Mouse (Mus musculus): ENCODE results near the gene Rab3il1.

Gene Rab3il1

DNA sequence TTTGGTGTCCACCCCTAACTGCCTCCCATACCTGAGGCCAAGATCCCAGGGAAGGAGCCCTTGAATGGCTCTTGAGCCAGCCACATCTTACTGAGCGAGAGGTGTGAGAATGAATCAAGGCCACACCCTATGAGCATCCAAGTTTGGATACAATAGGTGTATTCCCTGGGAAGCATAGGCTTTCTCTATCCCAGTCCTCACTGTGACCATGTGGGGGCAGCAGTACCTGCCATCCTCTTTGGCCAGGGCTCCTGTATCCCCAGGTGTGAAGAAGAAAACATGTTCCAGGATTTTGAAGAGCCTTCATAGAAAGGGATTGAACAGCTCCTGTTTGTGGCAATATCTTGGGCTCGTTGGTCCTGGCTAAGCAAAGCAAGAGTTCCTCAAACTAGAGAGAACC is 38.1 kb downstream of the Rab3il1 start:
- DNase-seq (ENCODE audit: low read depth in 2 of 2, low spot score in 2 of 2) = no peak

GRCm38 (mm10) chr19:10040866-10041387 is 39.5 kb downstream of the Rab3il1 start:
- DNase-seq (ENCODE audit: low read depth in 2 of 2, low spot score in 2 of 2) = no peak

DNA sequence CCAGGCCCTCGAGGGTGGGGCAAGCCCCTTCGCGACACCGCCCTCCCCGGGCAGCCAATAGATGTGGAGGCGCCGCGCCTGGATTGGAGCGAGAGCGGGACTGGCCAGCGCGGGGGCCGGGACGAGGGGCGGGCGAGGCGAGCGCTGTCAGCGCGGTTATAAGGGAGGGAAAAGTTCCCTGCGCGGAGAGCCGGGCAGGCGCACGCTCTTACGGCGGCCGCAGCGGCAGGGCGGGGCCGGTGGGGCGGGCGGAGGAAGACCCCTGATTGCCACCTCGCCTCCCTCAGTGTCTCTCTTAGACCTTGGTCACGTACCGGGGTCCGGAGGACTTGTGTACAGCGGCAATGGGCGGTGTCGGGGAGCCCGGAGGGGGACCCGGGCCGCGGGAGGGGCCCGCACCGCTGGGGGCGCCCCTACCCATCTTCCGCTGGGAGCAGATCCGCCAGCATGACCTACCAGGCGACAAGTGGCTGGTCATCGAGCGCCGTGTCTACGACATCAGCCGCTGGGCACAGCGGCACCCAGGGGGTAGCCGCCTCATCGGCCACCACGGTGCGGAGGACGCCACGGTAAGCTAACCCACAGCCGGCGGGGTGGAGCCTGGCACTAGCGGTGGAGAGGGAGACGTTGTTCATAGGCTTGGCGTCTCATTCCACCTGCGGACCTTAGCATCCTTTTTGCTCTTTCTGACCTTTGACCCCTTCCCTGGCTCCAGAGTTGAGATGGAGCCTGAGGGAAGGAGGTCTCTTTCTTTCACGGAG is 40.1 kb downstream of the Rab3il1 start, which contains the start of gene Fads3:
Gene Fads3, plus strand, starts transcription at position 182 of the 761 bp plus-strand sequence.
- DNase-seq (ENCODE audit: low read depth in 2 of 2, low spot score in 2 of 2) = no peak

DNA sequence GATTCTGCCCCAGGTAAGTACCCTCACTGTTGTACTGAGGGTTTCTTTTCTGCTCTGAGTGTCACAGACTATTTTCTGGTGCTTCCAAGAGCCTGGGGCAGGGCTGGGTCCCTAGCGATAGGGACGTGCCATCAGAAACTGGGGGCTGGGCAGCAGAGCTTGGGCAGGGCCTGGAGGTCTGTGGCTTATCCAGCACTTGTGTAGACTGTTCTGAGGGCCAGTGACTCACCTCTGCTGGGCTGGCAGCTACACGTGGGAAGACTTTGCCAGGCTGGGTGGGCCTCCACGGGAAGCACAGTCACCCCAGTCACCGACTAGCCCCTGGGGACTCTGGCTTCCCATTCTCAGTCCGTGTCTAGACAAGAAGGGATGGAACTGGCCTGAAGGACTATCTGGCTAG is 40.8 kb downstream of the Rab3il1 start:
- no peak for DNase-seq (ENCODE audit: low read depth in 2 of 2, low spot score in 2 of 2)

- no peak for DNase-seq (ENCODE audit: low read depth in 2 of 2, low spot score in 2 of 2)
Observed at GRCm38 (mm10) chr19:10042816-10043215, 41.3 kb downstream of the Rab3il1 start.

DNA sequence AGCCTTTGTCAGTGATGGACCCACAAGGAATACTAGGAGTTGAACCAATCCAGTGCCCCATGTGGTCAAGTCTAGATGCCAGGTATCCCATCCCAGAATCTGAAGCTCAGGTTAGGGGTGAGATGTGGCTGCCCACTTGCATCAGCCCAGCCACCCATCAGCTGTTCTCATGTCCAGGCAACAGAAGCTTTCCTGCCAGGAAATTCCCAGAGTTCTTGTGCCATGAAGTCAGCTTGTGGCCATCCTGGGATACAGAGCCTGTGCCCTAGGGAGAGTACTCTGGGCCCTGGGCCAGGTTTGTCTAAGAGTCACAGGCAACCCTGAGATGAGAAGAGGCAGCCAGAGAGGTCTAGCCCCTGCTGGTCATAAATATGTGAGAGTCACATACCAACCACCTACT is 42.2 kb downstream of the Rab3il1 start:
- DNase-seq (ENCODE audit: low read depth in 2 of 2, low spot score in 2 of 2) = no peak

DNA sequence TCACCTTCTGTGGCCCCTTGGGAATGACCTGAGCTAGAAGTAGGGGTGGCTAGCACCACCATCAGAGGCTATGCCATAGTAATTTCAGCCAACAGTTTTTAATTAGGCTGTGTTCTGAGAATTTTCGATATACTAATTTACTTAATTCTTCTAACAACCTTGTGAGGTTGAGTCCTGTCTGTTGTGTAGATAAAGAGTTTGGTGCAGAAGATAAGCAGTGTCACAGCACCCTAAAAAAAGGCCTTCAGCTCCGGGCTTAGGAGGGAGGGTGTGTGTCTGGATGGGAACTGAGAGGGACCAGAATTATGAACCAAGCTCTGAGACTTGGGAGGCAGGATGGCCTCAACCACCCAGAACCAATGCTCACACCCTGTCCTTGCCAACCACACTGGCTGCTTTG is 44.2 kb downstream of the Rab3il1 start:
- no peak for DNase-seq (ENCODE audit: low read depth in 2 of 2, low spot score in 2 of 2)

DNA sequence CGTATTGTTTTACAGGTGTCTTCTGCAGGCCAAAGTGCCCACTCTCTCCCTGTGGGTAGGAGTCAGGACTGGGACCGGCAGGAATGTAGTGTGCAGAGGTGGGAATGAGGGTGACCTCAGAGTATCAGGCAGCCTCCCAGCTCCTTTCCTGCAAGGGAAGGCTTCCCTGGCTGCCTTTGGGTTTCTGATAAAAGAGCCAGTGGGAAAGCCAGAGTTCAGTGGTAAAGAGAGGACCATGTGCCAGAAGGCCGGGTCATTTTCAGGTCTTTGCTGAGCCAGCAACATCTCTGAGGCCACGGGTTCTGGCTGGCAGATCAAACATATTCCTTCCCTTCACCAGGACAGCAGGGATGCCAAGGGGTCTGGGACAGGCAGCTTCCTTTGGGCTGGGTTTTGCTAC is 44.9 kb downstream of the Rab3il1 start:
- no peak for DNase-seq (ENCODE audit: low read depth in 2 of 2, low spot score in 2 of 2)

DNA sequence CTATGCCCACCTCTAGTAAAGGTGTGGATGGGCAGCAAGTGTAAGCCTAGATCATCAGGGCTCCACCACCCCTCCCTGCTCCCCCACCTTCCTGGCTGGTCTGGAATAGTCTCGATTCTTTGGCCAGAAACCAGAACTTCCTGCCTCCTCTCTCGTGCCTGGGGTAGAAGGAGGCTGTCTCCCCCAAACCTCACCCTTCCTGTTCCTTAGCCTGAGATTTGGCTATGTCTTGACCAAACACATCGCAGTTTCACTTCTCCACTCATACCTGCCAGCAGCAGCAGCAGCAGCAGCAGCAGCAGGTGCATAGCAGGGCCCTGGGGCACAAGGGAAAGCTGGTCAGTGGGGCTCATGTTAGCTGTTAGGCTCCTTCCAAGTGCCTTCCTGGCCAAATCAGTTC is 45.5 kb downstream of the Rab3il1 start:
- DNase-seq (ENCODE audit: low read depth in 2 of 2, low spot score in 2 of 2) = no peak

GRCm38 (mm10) chr19:10049533-10049932 is 48.1 kb downstream of the Rab3il1 start:
- no peak for DNase-seq (ENCODE audit: low read depth in 2 of 2, low spot score in 2 of 2)

- no peak for DNase-seq (ENCODE audit: low read depth in 2 of 2, low spot score in 2 of 2)
Observed at GRCm38 (mm10) chr19:10050438-10050837, 49.0 kb downstream of the Rab3il1 start.

- no peak for DNase-seq (ENCODE audit: low read depth in 2 of 2, low spot score in 2 of 2)
Observed at GRCm38 (mm10) chr19:10052698-10053097, 51.2 kb downstream of the Rab3il1 start.

- DNase-seq (ENCODE audit: low read depth in 2 of 2, low spot score in 2 of 2) = no peak
Observed at GRCm38 (mm10) chr19:10053692-10054260, 52.3 kb downstream of the Rab3il1 start.

DNA sequence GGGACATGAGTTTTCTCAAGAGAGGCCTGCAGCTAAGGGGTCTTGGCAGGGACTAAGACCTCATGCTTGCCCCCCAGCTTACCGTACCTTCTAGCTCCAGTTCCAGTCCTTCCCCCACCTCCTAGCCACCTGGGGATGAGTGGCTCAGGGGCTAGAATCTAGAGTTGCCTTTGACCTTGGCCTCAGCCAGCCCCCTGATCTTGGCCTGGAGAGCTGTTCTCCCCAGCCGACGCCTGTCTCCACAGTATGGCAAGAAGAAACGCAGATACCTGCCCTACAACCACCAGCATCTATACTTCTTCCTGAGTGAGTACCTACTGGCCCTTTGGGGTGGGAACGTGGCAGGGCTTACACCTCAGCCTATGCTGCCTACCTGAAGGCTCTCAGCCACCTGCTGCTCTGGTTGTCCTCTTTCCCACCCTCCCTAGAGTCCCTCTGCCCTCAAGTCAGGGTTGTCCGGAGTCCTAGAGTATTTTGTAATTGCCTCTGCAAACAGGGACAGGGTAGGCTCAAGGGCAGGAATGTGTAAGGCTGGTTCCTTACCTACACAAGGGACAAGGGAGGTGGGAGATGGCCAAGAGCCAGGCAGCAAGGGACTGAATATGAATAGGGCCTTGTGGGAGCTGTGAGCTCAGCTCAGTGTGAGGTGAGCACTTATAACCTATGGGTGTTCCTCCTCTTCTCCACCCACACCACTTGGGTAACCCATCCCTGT is 53.0 kb downstream of the Rab3il1 start:
- no peak for DNase-seq (ENCODE audit: low read depth in 2 of 2, low spot score in 2 of 2)

DNA sequence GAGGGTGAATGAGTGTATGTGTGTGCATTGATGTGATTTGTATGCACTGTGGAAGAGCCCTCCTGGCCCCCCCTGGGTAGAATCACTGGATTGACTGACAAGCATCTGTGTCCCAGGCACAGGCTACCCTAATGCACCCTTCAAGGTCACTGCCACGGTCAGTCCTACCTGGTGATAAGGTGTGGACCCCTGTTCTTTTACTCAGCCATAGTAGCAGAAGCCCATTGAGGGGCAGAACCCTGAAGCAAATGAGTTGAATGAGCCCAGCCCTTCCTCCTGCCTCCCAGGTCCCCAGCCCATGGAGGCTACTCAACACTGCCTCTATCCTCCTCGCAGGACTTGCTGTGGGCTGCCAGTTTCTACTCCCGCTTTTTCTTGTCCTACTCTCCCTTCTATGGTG is 53.8 kb downstream of the Rab3il1 start:
- no peak for DNase-seq (ENCODE audit: low read depth in 2 of 2, low spot score in 2 of 2)

GRCm38 (mm10) chr19:10055783-10056660 is 54.6 kb downstream of the Rab3il1 start:
- no peak for DNase-seq (ENCODE audit: low read depth in 2 of 2, low spot score in 2 of 2)

- DNase-seq (ENCODE audit: low read depth in 2 of 2, low spot score in 2 of 2) = no peak
Observed at GRCm38 (mm10) chr19:10056686-10057085, 55.2 kb downstream of the Rab3il1 start.

DNA sequence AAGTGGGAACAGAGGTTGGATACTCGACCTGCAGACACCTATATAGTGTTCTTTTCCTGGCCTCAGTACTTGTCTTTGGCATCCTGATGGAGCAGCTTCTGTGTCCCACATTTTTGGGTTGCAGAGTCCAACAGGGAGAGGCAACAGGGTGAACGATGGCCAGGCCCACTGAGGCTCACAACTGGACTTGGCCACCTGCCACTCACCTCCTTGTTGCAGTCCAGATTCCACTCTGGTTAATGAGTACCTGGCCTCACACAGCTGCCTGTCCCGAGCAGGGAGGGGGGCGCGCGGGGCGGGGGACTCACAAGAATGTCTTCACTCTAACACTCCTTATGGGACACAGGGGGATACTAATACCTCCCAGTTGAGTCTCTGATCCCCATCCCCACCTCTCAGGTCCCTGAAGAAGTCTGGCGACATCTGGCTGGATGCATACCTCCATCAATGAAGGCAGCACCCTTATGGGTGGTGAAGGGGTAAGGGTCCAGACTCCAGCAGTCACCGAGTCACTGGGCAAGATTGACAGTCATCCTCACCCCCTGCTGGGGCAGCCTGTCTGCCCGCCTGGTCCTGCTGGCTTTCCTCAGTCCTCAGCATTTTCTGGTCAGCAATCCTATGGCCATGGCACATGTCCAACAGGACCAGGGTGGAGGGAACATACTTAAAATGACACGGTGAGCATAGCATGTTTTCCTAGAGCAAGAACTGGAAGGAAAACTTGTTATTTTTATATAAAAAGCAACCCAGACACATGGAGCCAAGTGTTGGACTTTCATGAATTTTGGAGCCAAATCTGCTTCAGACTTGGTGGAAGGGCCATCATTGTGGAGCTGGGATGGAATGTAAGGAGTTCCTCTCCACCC is 56.2 kb downstream of the Rab3il1 start:
- DNase-seq (ENCODE audit: low read depth in 2 of 2, low spot score in 2 of 2) = no peak

DNA sequence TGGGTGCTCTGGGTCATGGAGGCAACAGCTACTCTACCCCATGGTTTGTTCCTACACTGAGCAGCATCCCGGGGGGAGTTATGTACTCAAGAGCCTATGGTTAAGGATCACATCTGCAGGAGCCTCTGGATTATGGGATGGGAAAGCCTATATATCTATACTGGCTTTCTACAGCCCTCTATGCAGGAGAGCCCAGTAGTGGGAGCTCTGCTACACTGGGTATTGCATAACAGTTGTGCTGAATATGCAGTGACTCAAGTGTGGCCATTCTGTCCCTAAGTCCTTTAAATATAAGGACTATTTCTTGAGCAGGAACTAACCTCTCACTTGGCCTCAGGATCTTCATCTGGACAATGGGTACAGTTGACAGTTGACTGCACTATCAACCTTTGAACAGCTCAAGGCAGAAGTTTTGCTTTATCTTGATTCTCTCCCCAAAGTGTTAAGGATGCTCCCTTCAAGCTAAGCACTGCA is 56.9 kb downstream of the Rab3il1 start:
- DNase-seq (ENCODE audit: low read depth in 2 of 2, low spot score in 2 of 2) = no peak

- DNase-seq (ENCODE audit: low read depth in 2 of 2, low spot score in 2 of 2) = no peak
Observed at GRCm38 (mm10) chr19:10058876-10059427, 57.5 kb downstream of the Rab3il1 start.
